Mouse (Mus musculus): ENCODE data around the gene Pramef17.
"Not testable (repeated sequence)": the region's sequence is repeated elsewhere in the genome, so short reads cannot be mapped to it uniquely, and the experiment has no call there.

The Pramef17 gene

DNA sequence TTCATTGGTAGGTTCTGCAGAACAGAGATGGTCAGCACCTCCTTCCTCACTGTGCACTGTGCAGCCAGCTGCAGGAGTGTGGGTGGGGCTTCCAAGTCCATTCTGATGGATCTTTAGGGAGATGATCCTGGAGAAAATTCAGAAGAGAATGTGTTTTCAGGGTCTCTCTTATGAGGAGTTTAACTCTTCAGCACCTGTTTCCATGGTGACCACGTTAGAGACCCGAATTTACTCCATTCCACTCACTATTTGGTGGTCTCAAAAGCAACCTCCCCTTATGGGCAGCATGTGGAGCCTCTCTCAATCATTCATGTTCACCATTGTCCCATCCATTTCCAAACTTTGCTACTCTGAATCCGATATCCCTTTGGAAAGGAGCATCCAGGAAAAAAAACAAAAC is at the start of gene Pramef17:
Gene Pramef17 (minus strand): TSS at position 101 of the 400 bp plus-strand sequence.
- DNase-seq (ENCODE audit: low spot score in 2 of 2), result not testable (repeated sequence)

DNA sequence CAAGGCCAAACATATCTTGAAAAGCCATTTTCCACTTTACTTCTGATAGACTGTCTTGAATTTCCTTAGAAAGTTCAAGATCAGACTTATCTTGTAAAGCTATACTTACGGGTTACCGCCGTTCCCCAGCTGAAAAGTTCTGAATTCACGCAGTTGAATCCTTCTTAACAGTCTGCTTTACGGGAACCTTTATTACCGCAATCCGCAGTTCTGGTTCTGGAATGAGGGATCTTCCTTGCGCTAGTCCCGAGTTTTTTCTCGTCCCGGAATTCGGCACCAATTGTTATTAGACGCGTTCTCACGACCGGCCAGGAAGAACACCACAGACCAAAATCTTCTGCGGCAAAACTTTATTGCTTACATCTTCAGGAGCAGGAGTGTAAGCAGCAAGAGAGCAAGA is 6.0 kb downstream of the Pramef17 start:
- peak; percentile 28 to 47 for DNase-seq (ENCODE audit: low spot score in 2 of 2)

DNA sequence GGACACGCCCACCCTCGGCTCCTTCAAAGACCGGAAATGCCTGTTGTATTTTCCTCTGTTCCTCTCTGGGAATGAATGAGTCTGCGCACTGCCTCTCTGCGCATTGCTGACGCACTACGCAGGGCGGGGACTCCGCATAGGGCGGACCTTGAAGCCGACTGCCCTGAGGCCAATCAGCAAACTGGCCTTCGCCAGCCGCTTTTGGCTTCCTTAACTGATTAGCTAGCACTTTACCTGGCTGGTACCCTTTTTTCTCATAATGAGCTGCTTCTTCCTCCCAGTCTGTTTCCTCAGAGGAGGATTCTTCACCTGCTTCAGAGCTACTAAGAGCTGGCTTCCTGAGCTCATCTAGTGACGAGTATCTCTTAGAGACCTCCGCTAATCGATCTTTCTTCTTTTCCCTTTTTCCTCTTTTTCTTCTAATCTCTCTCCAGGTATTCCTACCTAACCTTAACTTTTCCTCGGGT is 6.7 kb downstream of the Pramef17 start:
- DNase-seq (ENCODE audit: low spot score in 2 of 2), result peak; percentile 49 to 50

- DNase-seq (ENCODE audit: low spot score in 2 of 2), result peak; percentile 19 to 35
These were observed 8.4 kb downstream of the Pramef17 start for GRCm38 (mm10) chr4:143985733-143986132.

GRCm38 (mm10) chr4:143985165-143985564 is 9.0 kb downstream of the Pramef17 start:
- DNase-seq (ENCODE audit: low spot score in 2 of 2), result peak; percentile 11 to 14

DNA sequence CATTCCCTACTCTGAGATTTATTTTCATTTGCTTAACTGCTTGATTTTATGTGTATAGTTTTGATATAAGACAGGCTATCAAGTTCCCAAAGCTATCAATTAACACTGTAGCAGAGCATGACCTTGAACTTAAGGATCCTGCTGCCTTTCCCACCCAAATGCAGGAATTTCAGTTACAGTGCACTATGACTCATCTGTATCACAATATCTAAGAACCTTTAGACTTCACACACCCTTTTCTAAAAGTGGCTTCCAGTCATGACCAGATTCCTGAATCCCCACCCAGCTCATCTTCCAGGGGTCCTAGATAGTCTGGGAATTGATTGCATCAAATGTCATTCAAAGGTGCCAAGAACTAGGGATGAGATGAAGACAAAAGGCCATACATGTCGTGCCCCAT is 10.7 kb downstream of the Pramef17 start:
- DNase-seq (ENCODE audit: low spot score in 2 of 2), result not testable (repeated sequence)

- DNase-seq (ENCODE audit: low spot score in 2 of 2), result not testable (repeated sequence)
These were observed 27.3 kb downstream of the Pramef17 start, which contains the start of gene Gm13101 for GRCm38 (mm10) chr4:143966850-143967249. Gm13101 (minus strand) TSS chr4:143966950.

DNA sequence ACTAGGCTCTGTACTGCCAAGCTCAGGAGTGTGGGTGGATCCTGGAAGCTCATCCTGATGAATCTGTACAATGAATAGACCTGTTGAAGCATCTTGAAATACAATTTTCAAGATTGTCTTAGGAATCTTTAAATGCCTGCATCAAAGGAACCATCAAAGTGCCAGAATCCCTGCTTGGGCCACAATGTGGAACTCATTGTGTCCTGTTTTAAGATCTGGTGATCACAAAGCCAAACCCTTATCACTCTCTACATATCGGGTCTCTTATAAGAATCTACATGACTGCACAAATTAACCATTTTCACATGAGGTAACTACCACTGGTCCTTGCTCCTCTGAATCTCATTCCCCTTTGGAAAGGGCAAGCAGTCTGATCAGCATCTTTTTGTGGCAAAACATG is 43.3 kb downstream of the Pramef17 start, which contains the start of gene Pramef25:
Gene Pramef25 (minus strand): TSS at position 101 of the 400 bp plus-strand sequence.
- not testable (repeated sequence) for DNase-seq (ENCODE audit: low spot score in 2 of 2)
